Mouse (Mus musculus) right cerebral cortex, adult 18-20 months (tissue): ENCODE measurements around the gene Smim4.
A peak's percentile ranks its signal among the peaks of the same experiment; 100 is the strongest.

Experiments used
- DNase-seq: peaks from one replicate; pipeline ENCODE4 v3.0.0; 2022; ENCODE audit warnings: mixed read lengths

Gene Smim4

GRCm38 (mm10) chr14:31128826-31129219 lies at the start of gene Smim4:
Smim4 (minus strand) TSS chr14:31128956.
- DNase-seq = peak; percentile 99

GRCm38 (mm10) chr14:31177715-31178114 lies 49.0 kb upstream of the Smim4 start:
- DNase-seq = no peak

GRCm38 (mm10) chr14:31177287-31177686 lies 48.5 kb upstream of the Smim4 start:
- no peak for DNase-seq

- no peak for DNase-seq
These were observed 44.8 kb upstream of the Smim4 start for GRCm38 (mm10) chr14:31173537-31173936.

- DNase-seq = no peak
These were observed 44.2 kb upstream of the Smim4 start for GRCm38 (mm10) chr14:31172781-31173455.

- DNase-seq = no peak
These were observed 43.1 kb upstream of the Smim4 start for GRCm38 (mm10) chr14:31171821-31172220.

GRCm38 (mm10) chr14:31171386-31171785 lies 42.6 kb upstream of the Smim4 start:
- no peak for DNase-seq

- no peak for DNase-seq
These were observed 42.2 kb upstream of the Smim4 start for GRCm38 (mm10) chr14:31170963-31171362.

GRCm38 (mm10) chr14:31169508-31169907 lies 40.8 kb upstream of the Smim4 start:
- DNase-seq = no peak

- DNase-seq = no peak
These were observed 39.7 kb upstream of the Smim4 start, which contains the start of gene Stab1 for GRCm38 (mm10) chr14:31168425-31168824. Stab1 (minus strand) TSS chr14:31168641.

- no peak for DNase-seq
These were observed 38.1 kb upstream of the Smim4 start for GRCm38 (mm10) chr14:31166827-31167226.

GRCm38 (mm10) chr14:31165991-31166630 lies 37.4 kb upstream of the Smim4 start:
- DNase-seq = no peak

GRCm38 (mm10) chr14:31165458-31165857 lies 36.7 kb upstream of the Smim4 start:
- DNase-seq = no peak

GRCm38 (mm10) chr14:31165010-31165409 lies 36.3 kb upstream of the Smim4 start:
- no peak for DNase-seq

GRCm38 (mm10) chr14:31164067-31164466 lies 35.3 kb upstream of the Smim4 start:
- DNase-seq = no peak

- DNase-seq = no peak
These were observed 32.9 kb upstream of the Smim4 start for GRCm38 (mm10) chr14:31161638-31162037.

GRCm38 (mm10) chr14:31161191-31161590 lies 32.4 kb upstream of the Smim4 start:
- DNase-seq = no peak

GRCm38 (mm10) chr14:31160196-31161150 lies 31.7 kb upstream of the Smim4 start:
- DNase-seq = no peak

GRCm38 (mm10) chr14:31145694-31146093 lies 16.9 kb upstream of the Smim4 start:
- no peak for DNase-seq

GRCm38 (mm10) chr14:31141011-31141410 lies 12.3 kb upstream of the Smim4 start:
- no peak for DNase-seq

- no peak for DNase-seq
These were observed 11.4 kb upstream of the Smim4 start for GRCm38 (mm10) chr14:31140141-31140540.

- DNase-seq = no peak
These were observed 10.9 kb upstream of the Smim4 start for GRCm38 (mm10) chr14:31139666-31140065.

- no peak for DNase-seq
These were observed 10.2 kb upstream of the Smim4 start for GRCm38 (mm10) chr14:31138897-31139429.
